8 mouse cellular contexts compared by ENCODE assay signal in the genomic region with DNA sequence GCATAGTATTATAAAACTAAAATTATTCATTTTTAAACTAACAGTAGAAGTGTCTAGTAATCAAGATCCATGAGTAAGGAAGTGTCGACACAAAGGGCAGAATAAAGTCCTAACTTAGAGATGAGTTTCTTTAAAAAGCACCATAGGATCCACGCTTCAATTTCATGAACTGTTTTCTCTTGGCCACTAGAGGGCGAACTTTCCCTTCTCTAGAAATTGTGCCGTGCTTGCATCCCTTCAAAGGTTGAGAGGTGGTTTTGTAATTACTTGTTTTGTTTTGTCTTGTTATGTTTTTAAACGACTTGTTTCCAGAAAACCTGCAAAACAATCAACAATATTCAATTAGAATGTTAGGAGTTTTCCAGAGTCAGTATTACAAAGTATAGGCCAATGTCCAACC.
DNase-seq lines count a peak whose midpoint lies in the region; ATAC-seq and TF ChIP-seq lines count a peak whose summit lies in the region.

No protein-coding gene starts in this region.

- no peak for TF ChIP-seq POLR2A in cortical plate, adult 2 months (IDR thresholded peaks at IDR 0.05; ENCODE audit: extremely low read depth, insufficient read depth, low read length)

- no peak overlapping the region for H3ac ChIP-seq in C2C12 (ENCODE audit: control insufficient read depth, insufficient read length, low read depth)

- H3K9ac ChIP-seq in forebrain, embryonic 12.5 days: no peak overlapping the region

- H3K4me3 ChIP-seq in C2C12 (ENCODE audit: insufficient read depth, poor library complexity, severe bottlenecking): no peak overlapping the region
- H3K4me3 ChIP-seq in cortical plate, adult 2 months (ENCODE audit: insufficient read depth, low read length): no peak overlapping the region
- no peak overlapping the region for H3K4me3 ChIP-seq in forebrain, embryonic 12.5 days (replicated peaks)

- peak; percentile 1 for TF ChIP-seq CTCF in C2C12 (IDR thresholded peaks at IDR 0.05; ENCODE audit: control insufficient read depth, insufficient read depth, insufficient read length)
- peak; percentile 66 for TF ChIP-seq CTCF in cortical plate, adult 2 months (IDR thresholded peaks at IDR 0.05; ENCODE audit: extremely low read depth, insufficient read depth, low read length)

- no peak overlapping the region for H3K4me2 ChIP-seq in forebrain, embryonic 12.5 days

- H3K79me2 ChIP-seq in C2C12 (ENCODE audit: control insufficient read depth, insufficient read depth): no peaks in the 10 kb centered on the region

- no peaks in the 10 kb centered on the region for H3K27me3 ChIP-seq in C2C12 (ENCODE audit: control insufficient read depth, insufficient read depth, insufficient read length)
- H3K27me3 ChIP-seq in forebrain, embryonic 12.5 days: peaks cover 30% of the 10 kb centered on the region

- H3K79me3 ChIP-seq in C2C12 (ENCODE audit: low read depth): no peaks in the 10 kb centered on the region

- H3K4me1 ChIP-seq in cortical plate, adult 2 months (ENCODE audit: control insufficient read depth, insufficient read depth, low read length): no peaks in the 10 kb centered on the region
- peaks cover 6% of the 10 kb centered on the region; the same call in 1 of the 2 replicates for H3K4me1 ChIP-seq in forebrain, embryonic 12.5 days

- H3K36me3 ChIP-seq in C2C12 (ENCODE audit: control insufficient read depth, insufficient read depth): no peaks in the 10 kb centered on the region
- H3K36me3 ChIP-seq in forebrain, embryonic 12.5 days (replicated peaks): no peaks in the 10 kb centered on the region

- ATAC-seq in forebrain, embryonic 12.5 days (ENCODE audit: low FRiP score): no peak

- 4% methylated on average over 5 of the region's 5 CpGs for WGBS in forebrain, embryonic 12.5 days

- no peak overlapping the region for H3K27ac ChIP-seq in cortical plate, adult 2 months (ENCODE audit: insufficient read depth, low read length)
- H3K27ac ChIP-seq in forebrain, embryonic 12.5 days: no peak overlapping the region

- no peaks in the 10 kb centered on the region for H3K9me3 ChIP-seq in forebrain, embryonic 12.5 days

- peak; percentile 32 for DNase-seq in kidney, adult 9 months
- DNase-seq in kidney, adult 11 months: no peak
- peak; percentile 79 for DNase-seq in 3T3-L1 (ENCODE audit: low read depth, low spot score)
- peak; percentile 70 for DNase-seq in mesoderm, embryonic 11.5 days (ENCODE audit: low read depth, low spot score)
- no peak for DNase-seq in thymus, postnatal 4 days

TF ChIP-seq in C2C12, 6 proteins besides CTCF, POLR2A, EP300 and RAD21:
- TF ChIP-seq CEBPB (IDR thresholded peaks at IDR 0.05; ENCODE audit: low read depth) (no peak), FOSL1 (IDR thresholded peaks at IDR 0.05; ENCODE audit: insufficient read depth, low read length, poor library complexity, severe bottlenecking) (no peak), MAX (IDR thresholded peaks at IDR 0.05) (no peak), MYOG (IDR thresholded peaks at IDR 0.05; ENCODE audit: control insufficient read depth, extremely low read depth, insufficient read length) (no peak), MYOD1 (IDR thresholded peaks at IDR 0.05; ENCODE audit: control insufficient read depth, insufficient read length, low read depth) (no peak), USF1 (IDR thresholded peaks at IDR 0.05; ENCODE audit: low read depth) (no peak)

Comparison
In these comparisons a context has a peak if more than half of its experiments do, and no peak if none do; other contexts are left out.
1. DNase-seq: peak in kidney, adult 9 months (single experiment), 3T3-L1 (single experiment) and mesoderm, embryonic 11.5 days (single experiment); none in kidney, adult 11 months (single experiment) and thymus, postnatal 4 days (single experiment).